In the genomic region with DNA sequence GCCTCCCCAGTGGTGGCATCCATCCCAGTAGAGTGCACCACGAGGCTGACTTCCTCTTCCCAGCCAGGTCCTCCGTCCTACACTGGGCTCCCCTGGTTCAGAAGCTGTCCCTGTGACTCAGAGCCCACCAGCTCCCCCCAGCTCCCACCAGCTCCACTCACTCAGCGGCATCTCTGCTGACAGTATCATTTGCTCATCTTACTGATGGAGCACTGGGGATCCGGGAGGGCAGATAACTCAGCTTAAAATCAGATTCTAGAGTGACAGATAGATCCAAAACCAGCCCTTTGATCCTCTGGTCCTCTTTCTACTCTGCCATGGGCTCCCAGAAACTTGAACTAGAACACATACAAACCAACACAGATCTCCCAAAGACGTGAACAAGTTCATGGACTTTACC, we compare ENCODE assay signal across 25 mouse cellular contexts. TPM values are rescaled to one million over a fixed set of nuclear protein-coding genes. Genes with fewer than 3 reads are reported as not detected.
DNase-seq lines count a peak whose midpoint lies in the region; ATAC-seq lines count a peak whose summit lies in the region.
"Had no signal": no experiment of that assay in that cellular context is flagged by ENCODE, and none has a peak within 500 bp of the region (broad histone marks: within the 10 kb centered on the region; RNA-seq: fewer than 3 reads in every experiment).

No protein-coding gene starts in this region.

- H3K4me1 ChIP-seq in kidney, embryonic 14.5 days (ENCODE audit: control insufficient read depth, insufficient read depth, low read length) = 0 out of 2 replicates have a peak, but pooled peaks cover 11% of the 10 kb centered on the region
- H3K4me1 ChIP-seq in midbrain, embryonic 11.5 days (ENCODE audit: control insufficient read depth, insufficient read depth, low read length) = no peaks in the 10 kb centered on the region
- no peaks in the 10 kb centered on the region for H3K4me1 ChIP-seq in midbrain, embryonic 13.5 days (replicated peaks)
- H3K4me1 ChIP-seq in limb, embryonic 11.5 days (ENCODE audit: control insufficient read depth, insufficient read depth, low read length) = peaks cover 20% of the 10 kb centered on the region
- H3K4me1 ChIP-seq: heart, embryonic 12.5 days; hindbrain, embryonic 15.5 days; liver, embryonic 13.5 days; neural tube, embryonic 13.5 days had no signal

- H3K4me3 ChIP-seq in kidney, embryonic 14.5 days (ENCODE audit: low read length) = no peak overlapping the region
- no peak overlapping the region for H3K4me3 ChIP-seq in midbrain, embryonic 11.5 days (ENCODE audit: low read depth, low read length)
- H3K4me3 ChIP-seq in midbrain, embryonic 13.5 days (replicated peaks) = no peak overlapping the region
- H3K4me3 ChIP-seq in limb, embryonic 11.5 days (ENCODE audit: low read depth, low read length) = no peak overlapping the region
- H3K4me3 ChIP-seq: heart, adult 2 months; heart, embryonic 12.5 days; hindbrain, embryonic 15.5 days; liver, embryonic 13.5 days; neural tube, embryonic 13.5 days; stomach, embryonic 15.5 days had no signal

- 47% methylated on average over 5 of the region's 5 CpGs for WGBS in kidney, embryonic 14.5 days
- 67% methylated on average over 5 of the region's 5 CpGs for WGBS in midbrain, embryonic 11.5 days
- 65% methylated on average over 5 of the region's 5 CpGs for WGBS in midbrain, embryonic 13.5 days
- 50% methylated on average over 5 of the region's 5 CpGs for WGBS in limb, embryonic 11.5 days

- no peak overlapping the region for H3K4me2 ChIP-seq in kidney, embryonic 14.5 days (replicated peaks; ENCODE audit: low read depth, low read length)
- H3K4me2 ChIP-seq in midbrain, embryonic 11.5 days = no peak overlapping the region
- H3K4me2 ChIP-seq in midbrain, embryonic 13.5 days (replicated peaks) = no peak overlapping the region
- no peak overlapping the region for H3K4me2 ChIP-seq in limb, embryonic 11.5 days (ENCODE audit: low read depth, severe bottlenecking)
- H3K4me2 ChIP-seq: heart, embryonic 12.5 days; hindbrain, embryonic 15.5 days; liver, embryonic 13.5 days; neural tube, embryonic 13.5 days; stomach, embryonic 15.5 days had no signal

- no peak overlapping the region for H3K27ac ChIP-seq in kidney, embryonic 14.5 days (ENCODE audit: low read depth, low read length)
- H3K27ac ChIP-seq in midbrain, embryonic 11.5 days (ENCODE audit: low read depth, low read length) = no peak overlapping the region
- no peak overlapping the region for H3K27ac ChIP-seq in midbrain, embryonic 13.5 days
- H3K27ac ChIP-seq in limb, embryonic 11.5 days (replicated peaks; ENCODE audit: low read depth, low read length) = 0 out of 2 replicates have a peak overlapping the region, but pooled peaks have one; percentile 36
- H3K27ac ChIP-seq: heart, adult 2 months; hindbrain, embryonic 15.5 days; liver, embryonic 13.5 days; macrophage; neural tube, embryonic 13.5 days; stomach, embryonic 15.5 days had no signal

- ATAC-seq in kidney, embryonic 14.5 days (ENCODE audit: low FRiP score, low TSS enrichment) = 0 out of 2 replicates have a peak, but pooled peaks have one; percentile 38
- ATAC-seq in midbrain, embryonic 11.5 days (ENCODE audit: low FRiP score) = no peak
- ATAC-seq in midbrain, embryonic 13.5 days = no peak
- ATAC-seq in limb, embryonic 11.5 days (ENCODE audit: insufficient number of reproducible peaks, low FRiP score, low TSS enrichment, low read depth) = no peak
- ATAC-seq: forebrain, embryonic 14.5 days; inflammation-experienced regulatory T-cells, adult 6 months; lung, postnatal 0 days had no signal

- H3K27me3 ChIP-seq in kidney, embryonic 14.5 days (ENCODE audit: control insufficient read depth, insufficient read depth, low read length) = no peaks in the 10 kb centered on the region
- no peaks in the 10 kb centered on the region for H3K27me3 ChIP-seq in midbrain, embryonic 11.5 days (ENCODE audit: control insufficient read depth, insufficient read depth, low read length)
- no peaks in the 10 kb centered on the region for H3K27me3 ChIP-seq in midbrain, embryonic 13.5 days
- H3K27me3 ChIP-seq in limb, embryonic 11.5 days (ENCODE audit: control insufficient read depth, insufficient read depth, low read length) = no peaks in the 10 kb centered on the region
- H3K27me3 ChIP-seq: hindbrain, embryonic 15.5 days; neural tube, embryonic 13.5 days; stomach, embryonic 15.5 days had no signal

- DNase-seq in kidney, adult 18-20 months = no peak
- peak; percentile 56 for DNase-seq in midbrain, embryonic 11.5 days (ENCODE audit: low spot score, missing footprints)
- DNase-seq in limb, embryonic 11.5 days (ENCODE audit: low spot score) = no peak
- no peak for DNase-seq in liver
- no peak for DNase-seq in spleen, adult 12 weeks (ENCODE audit: low spot score)
- DNase-seq: adrenal gland, postnatal 25 days; cerebellum, adult 18-20 months; cerebellum, postnatal 10 days; gastrocnemius, postnatal 25 days; heart, adult 2 months; kidney, postnatal 10 days; layer of hippocampus, adult 9-11 months; liver, embryonic 13.5 days; lung, adult 18-20 months; right cerebral cortex, postnatal 14 days had no signal

- H3K9ac ChIP-seq in kidney, embryonic 14.5 days (ENCODE audit: low read depth, low read length) = no peak overlapping the region
- H3K9ac ChIP-seq in midbrain, embryonic 11.5 days (ENCODE audit: low read length) = no peak overlapping the region
- no peak overlapping the region for H3K9ac ChIP-seq in midbrain, embryonic 13.5 days (replicated peaks)
- H3K9ac ChIP-seq in limb, embryonic 11.5 days (ENCODE audit: low read length) = no peak overlapping the region
- H3K9ac ChIP-seq: heart, embryonic 12.5 days; hindbrain, embryonic 15.5 days; liver, embryonic 13.5 days; neural tube, embryonic 13.5 days; stomach, embryonic 15.5 days had no signal

- H3K9me3 ChIP-seq in kidney, embryonic 14.5 days (ENCODE audit: control insufficient read depth, low read length) = no peaks in the 10 kb centered on the region
- H3K9me3 ChIP-seq in midbrain, embryonic 11.5 days (ENCODE audit: control insufficient read depth, low read length) = no peaks in the 10 kb centered on the region
- H3K9me3 ChIP-seq in midbrain, embryonic 13.5 days = no peaks in the 10 kb centered on the region
- no peaks in the 10 kb centered on the region for H3K9me3 ChIP-seq in limb, embryonic 11.5 days (ENCODE audit: control insufficient read depth, low read length)
- H3K9me3 ChIP-seq: heart, embryonic 12.5 days; hindbrain, embryonic 15.5 days; liver, embryonic 13.5 days; neural tube, embryonic 13.5 days; stomach, embryonic 15.5 days had no signal

- H3K36me3 ChIP-seq in kidney, embryonic 14.5 days (ENCODE audit: control insufficient read depth, insufficient read depth, low read length) = no peaks in the 10 kb centered on the region
- no peaks in the 10 kb centered on the region for H3K36me3 ChIP-seq in midbrain, embryonic 11.5 days (ENCODE audit: control insufficient read depth, insufficient read depth, low read length)
- H3K36me3 ChIP-seq in midbrain, embryonic 13.5 days = no peaks in the 10 kb centered on the region
- no peaks in the 10 kb centered on the region for H3K36me3 ChIP-seq in limb, embryonic 11.5 days (ENCODE audit: control insufficient read depth, insufficient read depth, low read length)
- H3K36me3 ChIP-seq: heart, embryonic 12.5 days; hindbrain, embryonic 15.5 days; liver, embryonic 13.5 days; neural tube, embryonic 13.5 days; stomach, embryonic 15.5 days had no signal

RNA-seq across cellular contexts. Expression of a gene that starts 57.9 kb away (rescaled TPM):
- 122 and 167 TPM in 2 replicates for polyA plus RNA-seq in kidney, embryonic 14.5 days (2014; fragmentation: Nextera tagmentation; extraction: Ambion mirVana)
- polyA plus RNA-seq in midbrain, embryonic 11.5 days (2014; fragmentation: Nextera tagmentation; extraction: Ambion mirVana) = 135 and 144 TPM in 2 replicates
- polyA plus RNA-seq in midbrain, embryonic 13.5 days (2015; fragmentation: Nextera tagmentation; extraction: Ambion mirVana) = 84.0 and 88.6 TPM in 2 replicates
- polyA plus RNA-seq in limb, embryonic 11.5 days (2014; fragmentation: Nextera tagmentation; extraction: Ambion mirVana) = 152 and 153 TPM in 2 replicates
